Mouse (Mus musculus): Measurements from ENCODE around the gene Rnaset2b.
"Not testable (repeated sequence)": the region's sequence is repeated elsewhere in the genome, so short reads cannot be mapped to it uniquely, and the experiment has no call there.

DNA sequence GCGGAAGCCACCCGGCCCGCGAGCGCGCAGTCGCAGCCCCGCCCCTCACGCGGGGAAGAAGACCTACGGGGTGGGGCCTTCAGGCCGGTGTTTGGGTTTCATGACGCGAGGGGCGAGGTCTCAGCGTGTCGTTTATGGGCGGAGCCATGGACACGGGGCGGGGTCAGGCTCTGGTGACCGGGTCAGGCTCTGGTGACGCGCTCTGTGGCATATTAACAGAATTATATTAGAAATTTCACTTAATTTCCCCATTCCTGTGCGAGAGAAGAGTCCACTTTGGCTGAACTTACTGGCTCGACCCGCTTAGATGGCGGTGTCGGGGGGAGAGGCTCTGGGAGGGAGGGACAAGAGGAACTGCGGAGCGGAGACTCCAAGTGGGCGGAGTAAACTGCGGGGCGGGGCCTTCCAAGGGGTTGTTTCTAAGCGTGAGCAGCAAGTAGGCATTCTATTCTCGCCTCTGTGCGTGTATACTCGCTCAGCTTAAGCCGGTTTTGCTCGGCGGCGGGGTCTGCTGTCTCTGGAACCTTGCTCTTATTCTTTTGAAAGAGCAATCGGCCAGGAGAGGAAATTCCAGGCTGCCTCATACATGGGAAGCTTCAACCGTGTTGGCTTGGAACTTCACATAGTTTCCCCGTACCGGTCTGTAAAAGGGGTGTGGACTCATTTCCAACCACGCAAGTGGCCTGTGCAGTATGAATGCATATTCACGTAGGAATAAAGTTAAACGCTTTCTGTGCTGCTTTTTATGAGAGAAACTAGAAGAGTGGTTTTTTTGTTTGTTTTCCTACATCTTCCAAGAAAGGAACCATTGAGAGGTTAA lies 9.0 kb upstream of the Rnaset2b start:
- not testable (repeated sequence) for TF ChIP-seq ZC3H11A (IDR thresholded peaks at IDR 0.05; ENCODE audit: borderline replicate concordance, low read depth, low read length); HCFC1 (IDR thresholded peaks at IDR 0.05; ENCODE audit: borderline replicate concordance, insufficient read depth, low read length); ZNF384 (IDR thresholded peaks at IDR 0.05; ENCODE audit: low read depth, low read length); MAFK (IDR thresholded peaks at IDR 0.05; ENCODE audit: insufficient read depth, low read depth, low read length); CHD2 (IDR thresholded peaks at IDR 0.05; ENCODE audit: low read depth, low read length)

Data from ES-E14 (cell line).